In genomic region chr4:49072886-49073285, GRCm38 (mm10) we compare ENCODE assay signal across 10 mouse cellular contexts. TPM values are rescaled to one million over a fixed set of nuclear protein-coding genes. Genes with fewer than 3 reads are reported as not detected.
DNase-seq lines count a peak whose midpoint lies in the region; ATAC-seq lines count a peak whose summit lies in the region.
"Had no signal": no experiment of that assay in that cellular context is flagged by ENCODE, and none has a peak within 500 bp of the region (broad histone marks: within the 10 kb centered on the region; RNA-seq: fewer than 3 reads in every experiment).

No protein-coding gene starts in this region.

- no peaks in the 10 kb centered on the region for H3K4me1 ChIP-seq in hindbrain, embryonic 14.5 days (replicated peaks; ENCODE audit: control insufficient read depth, insufficient read depth, low read length)
- no peaks in the 10 kb centered on the region for H3K4me1 ChIP-seq in hindbrain, embryonic 11.5 days (replicated peaks; ENCODE audit: control insufficient read depth, insufficient read depth, low read length)
- H3K4me1 ChIP-seq: neural tube, embryonic 12.5 days had no signal

- no peaks in the 10 kb centered on the region for H3K27me3 ChIP-seq in hindbrain, embryonic 14.5 days (ENCODE audit: control insufficient read depth, insufficient read depth, low read length)
- H3K27me3 ChIP-seq in hindbrain, embryonic 11.5 days (ENCODE audit: control insufficient read depth, insufficient read depth, low read length) = no peaks in the 10 kb centered on the region
- H3K27me3 ChIP-seq: neural tube, embryonic 12.5 days had no signal

- H3K4me2 ChIP-seq in hindbrain, embryonic 14.5 days (replicated peaks) = no peak overlapping the region
- H3K4me2 ChIP-seq in hindbrain, embryonic 11.5 days (replicated peaks; ENCODE audit: low read depth, low read length) = no peak overlapping the region
- H3K4me2 ChIP-seq: neural tube, embryonic 12.5 days had no signal

- H3K9me3 ChIP-seq in hindbrain, embryonic 14.5 days (ENCODE audit: control insufficient read depth, low read length) = no peaks in the 10 kb centered on the region
- H3K9me3 ChIP-seq in hindbrain, embryonic 11.5 days (ENCODE audit: control insufficient read depth, low read length) = no peaks in the 10 kb centered on the region
- H3K9me3 ChIP-seq: neural tube, embryonic 12.5 days had no signal

- H3K36me3 ChIP-seq in hindbrain, embryonic 14.5 days (replicated peaks; ENCODE audit: control insufficient read depth, insufficient read depth) = no peaks in the 10 kb centered on the region; the same call in 1 of the 2 replicates
- H3K36me3 ChIP-seq in hindbrain, embryonic 11.5 days (ENCODE audit: control insufficient read depth, insufficient read depth, low read length) = no peaks in the 10 kb centered on the region
- H3K36me3 ChIP-seq: neural tube, embryonic 12.5 days had no signal

- H3K9ac ChIP-seq in hindbrain, embryonic 14.5 days = no peak overlapping the region
- no peak overlapping the region for H3K9ac ChIP-seq in hindbrain, embryonic 11.5 days (ENCODE audit: low read depth, low read length)
- H3K9ac ChIP-seq: neural tube, embryonic 12.5 days had no signal

- WGBS in hindbrain, embryonic 14.5 days = 75% methylated on average over 4 of the region's 4 CpGs
- 89% methylated on average over 4 of the region's 4 CpGs for WGBS in hindbrain, embryonic 11.5 days

- no peak overlapping the region for H3K4me3 ChIP-seq in hindbrain, embryonic 14.5 days (replicated peaks; ENCODE audit: low read length)
- no peak overlapping the region for H3K4me3 ChIP-seq in hindbrain, embryonic 11.5 days (ENCODE audit: low read depth, low read length)
- H3K4me3 ChIP-seq: neural tube, embryonic 12.5 days had no signal

- no peak for ATAC-seq in hindbrain, embryonic 14.5 days (ENCODE audit: low FRiP score)
- no peak for ATAC-seq in hindbrain, embryonic 11.5 days (ENCODE audit: low FRiP score)
- no peak for ATAC-seq in erythroblast, adult 5-6 weeks (replicated peaks; ENCODE audit: low FRiP score, poor library complexity, severe bottlenecking)

- H3K27ac ChIP-seq in hindbrain, embryonic 14.5 days = no peak overlapping the region
- no peak overlapping the region for H3K27ac ChIP-seq in hindbrain, embryonic 11.5 days (ENCODE audit: low read depth, low read length)
- H3K27ac ChIP-seq: neural tube, embryonic 12.5 days had no signal

- DNase-seq in hindbrain, embryonic 14.5 days (ENCODE audit: low spot score) = peak; percentile 73
- DNase-seq in hindbrain, embryonic 11.5 days (ENCODE audit: low spot score) = no peak
- DNase-seq in adrenal gland, postnatal 10 days = peak; percentile 90
- peak; percentile 30 for DNase-seq in gastrocnemius, postnatal 25 days
- peak; percentile 35 to 83 for DNase-seq in layer of hippocampus, adult 18-20 months (ENCODE audit: low spot score in 2 of 2)
- peak; percentile 37 for DNase-seq in retina, postnatal 7 days (ENCODE audit: low read depth, low spot score)
- DNase-seq in spleen, postnatal 4 days (ENCODE audit: low spot score in 2 of 2) = no peak

RNA-seq across cellular contexts. Expression of gene Plppr1, which starts 13.8 kb away (rescaled TPM):
- 76.7 and 79.5 TPM in 2 replicates for polyA plus RNA-seq in hindbrain, embryonic 14.5 days (2014; fragmentation: Nextera tagmentation; extraction: Ambion mirVana)
- polyA plus RNA-seq in hindbrain, embryonic 11.5 days (2014; fragmentation: Nextera tagmentation; extraction: Ambion mirVana) = 16.3 and 19.2 TPM in 2 replicates
- 1 to 10 TPM in 1 of 2 experiments, under 1 TPM in 1; 0.76 to 1.1 TPM for total RNA-seq in adrenal gland, postnatal 10 days (2021)
- total RNA-seq in gastrocnemius, postnatal 25 days (2021) = not detected
- total RNA-seq in layer of hippocampus, adult 18-20 months (2021) = 1 to 10 TPM; 7.2 to 7.8 TPM
- total RNA-seq in erythroblast, adult 5-6 weeks (2015; ENCODE audit: low replicate concordance) = not detected in 2 replicates
- total RNA-seq in erythroblast, adult 5-6 weeks (2017; ENCODE audit: low replicate concordance) = 0.28 TPM in 1 of 2 replicates, not detected in the other
- total RNA-seq: common myeloid progenitor, adult 5-6 weeks had no signal

Comparison
In these comparisons a context has a peak if more than half of its experiments do, and no peak if none do; other contexts are left out.
1. DNase-seq: peak in hindbrain, embryonic 14.5 days (single experiment), adrenal gland, postnatal 10 days (single experiment), gastrocnemius, postnatal 25 days (single experiment), layer of hippocampus, adult 18-20 months (2 of 2) and retina, postnatal 7 days (single experiment); none in hindbrain, embryonic 11.5 days (single experiment) and spleen, postnatal 4 days (0 of 2).